Mouse (Mus musculus) liver, adult 2 months (tissue): ENCODE results near the gene Dock1.

Source experiments
- CTCF ChIP-seq: fragments of 200-500 bp; IDR thresholded peaks from 2 replicates; pipeline ENCODE4 v1.5.1; 2011; ENCODE audit warnings: low read depth, low read length, control low read depth
- POLR2A ChIP-seq: fragments of 200-500 bp; IDR thresholded peaks from 2 replicates; pipeline ENCODE4 v1.6.1; 2011; ENCODE audit warnings: low read length, control low read depth; ENCODE audit not compliant: insufficient read depth; ENCODE audit errors: extremely low read depth

DNA sequence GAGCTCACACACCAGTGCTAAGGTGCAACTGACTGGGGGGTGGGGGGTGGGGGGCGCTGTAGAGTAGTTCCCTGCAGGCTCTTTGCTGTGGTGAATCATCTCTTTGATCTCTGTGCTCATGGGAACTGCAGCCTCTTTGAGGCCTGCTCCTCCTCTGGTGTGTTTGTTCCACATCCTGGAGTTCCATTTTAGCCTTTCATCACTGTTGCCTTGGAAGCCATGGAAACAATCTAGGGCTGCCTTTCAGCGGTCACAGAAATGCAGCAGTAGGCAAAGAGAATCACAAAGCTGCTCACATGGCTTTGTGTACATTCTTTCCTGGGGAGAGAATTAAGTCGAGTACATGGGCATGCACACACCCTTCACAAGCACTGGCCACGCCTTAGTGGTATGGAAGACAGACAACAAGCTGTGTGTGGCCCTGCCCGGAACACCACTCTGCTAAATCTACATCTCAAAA is 468.7 kb downstream of the Dock1 start:
- no peak for TF ChIP-seq CTCF
- no peak for TF ChIP-seq POLR2A
